Mouse (Mus musculus): ENCODE results near the gene Tekt4. TPM values are rescaled to one million over a fixed set of nuclear protein-coding genes. Genes with fewer than 3 reads are reported as not detected.

Gene Tekt4
- polyA plus RNA-seq, 1 experiment from 2014 or later: 3.0 TPM

DNA sequence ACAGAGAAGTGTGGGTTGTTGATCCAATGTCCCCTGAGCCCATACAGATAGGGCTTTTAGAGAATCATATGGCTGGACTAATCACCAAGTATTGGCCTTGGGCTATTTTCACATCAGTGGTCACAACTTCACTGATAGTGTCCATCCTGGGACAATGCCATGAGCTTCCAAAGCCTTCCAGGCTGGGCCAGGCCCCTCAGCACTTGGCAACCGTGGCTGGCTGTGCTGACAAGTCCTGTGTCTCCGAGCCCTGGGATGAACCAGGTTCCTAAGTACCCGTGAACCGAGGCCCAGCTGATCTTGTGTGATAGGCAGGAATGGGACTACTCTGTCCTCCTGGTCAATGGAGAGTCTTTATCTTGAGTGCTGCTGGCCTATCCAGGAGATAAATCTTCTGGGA is 9.7 kb downstream of the Tekt4 start:
- no peak for ATAC-seq (ENCODE audit: borderline replicate concordance, extremely low read depth, low FRiP score, low TSS enrichment)
- H3K27me3 ChIP-seq: no peaks in the 10 kb centered on the region
- no peak overlapping the region for H3K4me3 ChIP-seq
- H3K36me3 ChIP-seq: no peaks in the 10 kb centered on the region
- H3K27ac ChIP-seq: no peak overlapping the region
- no peak overlapping the region for H3K9ac ChIP-seq
- H3K4me2 ChIP-seq: no peak overlapping the region
- 65% methylated on average over 4 of the region's 4 CpGs for WGBS
- peaks cover 7% of the 10 kb centered on the region; the same call in 1 of the 2 replicates for H3K4me1 ChIP-seq
- no peaks in the 10 kb centered on the region for H3K9me3 ChIP-seq

DNA sequence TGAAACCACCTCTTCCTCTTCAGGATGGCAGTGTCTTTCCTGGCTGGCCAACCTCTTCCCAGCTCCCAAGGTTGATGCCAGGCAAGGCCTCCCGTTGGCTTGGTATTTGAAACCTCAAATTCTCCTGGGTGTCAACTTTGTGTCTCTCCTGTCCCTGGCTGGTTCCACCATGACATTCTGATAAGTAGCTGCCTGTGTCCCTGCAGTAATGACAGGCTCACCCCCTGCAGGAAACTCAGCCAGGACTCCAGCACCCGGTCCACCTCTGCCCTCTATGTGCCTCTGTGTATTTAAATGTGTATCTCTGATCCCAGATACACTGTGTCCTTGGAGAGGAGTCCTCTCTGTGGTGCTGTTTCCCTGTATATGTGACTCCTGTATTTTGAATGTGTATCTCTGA is 11.8 kb downstream of the Tekt4 start:
- Histone ChIP-seq H3K4me3 (no peak overlapping the region), H3K4me1 (peaks cover 7% of the 10 kb centered on the region; the same call in 1 of the 2 replicates), H3K27me3 (no peaks in the 10 kb centered on the region), H3K9me3 (no peaks in the 10 kb centered on the region), H3K9ac (no peak overlapping the region), H3K36me3 (no peaks in the 10 kb centered on the region), H3K27ac (no peak overlapping the region), H3K4me2 (no peak overlapping the region)
- WGBS: 65% methylated on average over 2 of the region's 2 CpGs
- ATAC-seq (ENCODE audit: borderline replicate concordance, extremely low read depth, low FRiP score, low TSS enrichment): no peak

- Histone ChIP-seq H3K9ac (no peak overlapping the region), H3K36me3 (no peaks in the 10 kb centered on the region), H3K9me3 (no peaks in the 10 kb centered on the region), H3K4me1 (peaks cover 1% of the 10 kb centered on the region; the same call in 1 of the 2 replicates), H3K4me3 (no peak overlapping the region), H3K4me2 (no peak overlapping the region), H3K27me3 (peaks cover 10% of the 10 kb centered on the region; the same call in 1 of the 2 replicates), H3K27ac (no peak overlapping the region)
- no peak for ATAC-seq (ENCODE audit: borderline replicate concordance, extremely low read depth, low FRiP score, low TSS enrichment)
- 34% methylated on average over 6 of the region's 6 CpGs for WGBS
Observed at GRCm38 (mm10) chr17:25467781-25468180, 13.4 kb downstream of the Tekt4 start.

GRCm38 (mm10) chr17:25468301-25468700 is 13.9 kb downstream of the Tekt4 start:
- Histone ChIP-seq H3K9ac (no peak overlapping the region), H3K4me2 (no peak overlapping the region), H3K9me3 (no peaks in the 10 kb centered on the region), H3K36me3 (no peaks in the 10 kb centered on the region), H3K4me1 (no peaks in the 10 kb centered on the region), H3K4me3 (no peak overlapping the region), H3K27me3 (peaks cover 15% of the 10 kb centered on the region; the same call in 1 of the 2 replicates), H3K27ac (no peak overlapping the region)
- no peak for ATAC-seq (ENCODE audit: borderline replicate concordance, extremely low read depth, low FRiP score, low TSS enrichment)
- WGBS: 55% methylated on average over 6 of the region's 6 CpGs

DNA sequence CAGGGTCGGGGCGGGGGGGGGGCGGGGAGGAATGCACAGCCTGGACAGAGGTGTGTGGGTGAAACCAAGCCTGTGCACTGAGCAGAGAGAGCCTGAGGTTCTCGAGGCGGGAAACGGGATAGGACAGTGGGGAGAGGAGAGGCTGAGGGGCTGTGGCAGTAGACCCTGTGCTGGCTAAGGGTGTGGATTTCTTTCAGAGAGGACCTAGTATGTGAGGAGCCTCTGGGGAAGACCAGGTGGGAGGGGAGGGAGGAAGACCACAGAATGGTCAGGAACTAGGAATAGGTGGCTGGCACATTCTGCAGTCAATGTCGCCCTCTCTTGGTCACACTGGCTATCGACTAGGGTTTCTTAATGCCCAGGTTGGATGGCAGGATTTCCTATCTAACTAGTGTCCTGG is 15.4 kb downstream of the Tekt4 start:
- Histone ChIP-seq H3K9ac (no peak overlapping the region), H3K36me3 (no peaks in the 10 kb centered on the region), H3K27me3 (peaks cover 24% of the 10 kb centered on the region), H3K4me3 (no peak overlapping the region), H3K4me2 (no peak overlapping the region), H3K9me3 (no peaks in the 10 kb centered on the region), H3K4me1 (peaks cover 8% of the 10 kb centered on the region; the same call in 1 of the 2 replicates), H3K27ac (no peak overlapping the region)
- ATAC-seq (ENCODE audit: borderline replicate concordance, extremely low read depth, low FRiP score, low TSS enrichment): peak; percentile 46; the same call in 1 of the 2 replicates
- WGBS: 26% methylated on average over 7 of the region's 8 CpGs

- 34% methylated on average over 8 of the region's 8 CpGs for WGBS
Observed at GRCm38 (mm10) chr17:25471418-25471817, 17.0 kb downstream of the Tekt4 start.

GRCm38 (mm10) chr17:25472044-25472443 is 17.6 kb downstream of the Tekt4 start:
- no peak overlapping the region for H3K9ac ChIP-seq
- H3K4me1 ChIP-seq: peaks cover 8% of the 10 kb centered on the region; the same call in 1 of the 2 replicates
- H3K27ac ChIP-seq: no peak overlapping the region
- H3K36me3 ChIP-seq: no peaks in the 10 kb centered on the region
- ATAC-seq (ENCODE audit: borderline replicate concordance, extremely low read depth, low FRiP score, low TSS enrichment): no peak
- no peak overlapping the region for H3K4me3 ChIP-seq
- WGBS: 27% methylated on average over 14 of the region's 14 CpGs
- peak overlapping the region; percentile 9 for H3K4me2 ChIP-seq
- no peaks in the 10 kb centered on the region for H3K9me3 ChIP-seq
- peaks cover 30% of the 10 kb centered on the region for H3K27me3 ChIP-seq

More at GRCm38 (mm10) chr17:25471418-25471817, 17.0 kb downstream of the Tekt4 start:
- Histone ChIP-seq H3K27me3 (peaks cover 30% of the 10 kb centered on the region), H3K4me2 (peak overlapping the region; percentile 9), H3K4me3 (no peak overlapping the region), H3K4me1 (peaks cover 8% of the 10 kb centered on the region; the same call in 1 of the 2 replicates), H3K36me3 (no peaks in the 10 kb centered on the region), H3K9me3 (no peaks in the 10 kb centered on the region), H3K9ac (no peak overlapping the region), H3K27ac (no peak overlapping the region)
- no peak for ATAC-seq (ENCODE audit: borderline replicate concordance, extremely low read depth, low FRiP score, low TSS enrichment)

DNA sequence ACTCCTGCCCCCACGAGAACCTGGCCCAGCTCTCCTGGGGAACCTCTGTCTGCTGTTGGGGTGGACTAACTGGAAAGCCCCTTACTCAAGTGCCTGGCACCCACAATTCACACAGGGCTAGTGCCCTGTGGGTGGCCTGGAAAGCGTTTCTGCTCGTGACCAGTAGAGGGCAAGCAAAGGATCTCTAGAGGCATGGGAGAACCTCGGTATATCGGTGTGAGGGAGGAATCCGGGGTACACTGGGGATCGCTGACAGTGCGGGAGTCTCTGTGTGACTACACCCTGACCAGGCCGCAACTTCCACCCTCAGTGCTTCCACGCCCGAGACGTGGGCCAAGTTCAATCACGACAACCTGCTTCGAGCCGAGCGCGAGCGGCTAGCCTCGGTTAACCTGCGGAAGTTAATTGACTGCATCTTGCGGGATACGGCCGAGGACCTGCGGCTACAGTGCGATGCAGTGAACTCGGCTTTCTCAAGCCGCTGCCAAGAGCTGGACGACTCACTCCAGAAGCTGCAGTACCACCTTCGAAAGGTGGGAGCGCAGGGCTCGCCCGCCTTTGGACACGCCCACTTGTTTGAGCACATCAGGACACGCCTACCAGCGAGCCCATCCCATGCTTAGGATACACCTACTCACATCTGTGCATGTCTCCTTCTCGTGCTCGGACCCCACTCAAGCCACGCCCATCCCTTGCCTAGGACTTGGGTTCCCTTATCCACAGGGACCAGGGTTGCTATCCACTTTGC is 20.1 kb downstream of the Tekt4 start:
- Histone ChIP-seq H3K9me3 (no peaks in the 10 kb centered on the region), H3K4me1 (peaks cover 8% of the 10 kb centered on the region; the same call in 1 of the 2 replicates), H3K4me2 (peak overlapping the region; percentile 76), H3K4me3 (peak overlapping the region; percentile 37), H3K27me3 (peaks cover 30% of the 10 kb centered on the region), H3K36me3 (no peaks in the 10 kb centered on the region), H3K27ac (no peak overlapping the region), H3K9ac (no peak overlapping the region)
- no peak for ATAC-seq (ENCODE audit: borderline replicate concordance, extremely low read depth, low FRiP score, low TSS enrichment)
- WGBS: 2% methylated on average over 38 of the region's 38 CpGs

GRCm38 (mm10) chr17:25475946-25476744 is 21.7 kb downstream of the Tekt4 start:
- peaks cover 8% of the 10 kb centered on the region; the same call in 1 of the 2 replicates for H3K4me1 ChIP-seq
- no peak for ATAC-seq (ENCODE audit: borderline replicate concordance, extremely low read depth, low FRiP score, low TSS enrichment)
- 0 out of 2 replicates have a peak overlapping the region, but pooled peaks have one; percentile 6 for H3K4me2 ChIP-seq

GRCm38 (mm10) chr17:25480152-25480551 is 25.7 kb downstream of the Tekt4 start:
- Histone ChIP-seq H3K4me3 (no peak overlapping the region), H3K4me1 (no peaks in the 10 kb centered on the region), H3K36me3 (no peaks in the 10 kb centered on the region), H3K9me3 (no peaks in the 10 kb centered on the region), H3K4me2 (no peak overlapping the region), H3K27ac (no peak overlapping the region), H3K9ac (no peak overlapping the region), H3K27me3 (peaks cover 8% of the 10 kb centered on the region)
- 47% methylated on average over 8 of the region's 8 CpGs for WGBS
- no peak for ATAC-seq (ENCODE audit: borderline replicate concordance, extremely low read depth, low FRiP score, low TSS enrichment)

More at GRCm38 (mm10) chr17:25475946-25476744, 21.7 kb downstream of the Tekt4 start:
- WGBS: 29% methylated on average over 19 of the region's 19 CpGs
- H3K4me3 ChIP-seq: no peak overlapping the region
- H3K27me3 ChIP-seq: peaks cover 30% of the 10 kb centered on the region
- H3K9ac ChIP-seq: no peak overlapping the region
- no peak overlapping the region for H3K27ac ChIP-seq
- no peaks in the 10 kb centered on the region for H3K9me3 ChIP-seq
- H3K36me3 ChIP-seq: no peaks in the 10 kb centered on the region

DNA sequence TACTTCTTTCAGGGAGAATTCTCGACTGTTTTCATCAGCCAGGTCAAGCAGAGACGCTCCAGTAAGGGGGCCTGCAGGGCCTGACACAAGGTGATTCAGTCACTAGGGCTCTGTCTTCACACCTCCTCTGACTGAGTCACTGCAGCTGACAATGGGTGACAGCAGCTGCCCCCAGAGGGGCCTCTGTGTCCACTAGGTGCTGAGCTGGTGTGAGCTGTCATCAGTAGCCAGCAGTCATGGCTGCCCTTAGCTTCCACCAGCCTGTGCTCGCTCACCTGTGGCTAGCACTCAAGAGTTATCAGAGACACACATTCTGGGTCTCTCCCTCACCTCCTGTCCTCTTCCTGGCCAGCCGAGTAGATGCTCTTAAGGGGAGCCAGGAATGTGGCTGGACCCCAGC is 26.4 kb downstream of the Tekt4 start:
- Histone ChIP-seq H3K9me3 (no peaks in the 10 kb centered on the region), H3K27me3 (0 out of 2 replicates have a peak, but pooled peaks cover 4% of the 10 kb centered on the region), H3K4me2 (no peak overlapping the region), H3K27ac (no peak overlapping the region), H3K4me1 (no peaks in the 10 kb centered on the region), H3K36me3 (no peaks in the 10 kb centered on the region), H3K9ac (no peak overlapping the region), H3K4me3 (no peak overlapping the region)
- ATAC-seq (ENCODE audit: borderline replicate concordance, extremely low read depth, low FRiP score, low TSS enrichment): no peak
- 30% methylated on average over 4 of the region's 4 CpGs for WGBS

DNA sequence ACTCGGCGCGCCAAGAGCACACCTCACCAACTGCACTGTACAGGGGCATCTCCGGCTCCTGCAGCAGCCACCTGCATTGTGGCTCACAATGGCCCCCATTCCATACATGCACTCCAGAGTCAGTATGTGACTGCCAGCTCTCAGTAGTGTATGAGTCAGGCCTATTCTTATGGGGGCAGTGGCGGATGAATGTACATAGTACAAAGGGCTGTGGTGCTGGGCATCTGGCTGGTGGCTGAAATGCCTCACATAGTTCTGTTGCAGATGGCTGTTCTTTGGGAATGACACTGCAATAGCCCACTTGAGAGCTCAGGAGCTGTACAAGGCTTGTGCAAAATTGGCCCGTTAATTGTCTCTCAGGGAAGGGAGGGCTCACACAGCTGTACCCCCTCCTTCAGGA is 27.7 kb downstream of the Tekt4 start:
- Histone ChIP-seq H3K9ac (no peak overlapping the region), H3K36me3 (no peaks in the 10 kb centered on the region), H3K27ac (no peak overlapping the region), H3K9me3 (no peaks in the 10 kb centered on the region), H3K4me2 (no peak overlapping the region), H3K4me3 (no peak overlapping the region), H3K4me1 (no peaks in the 10 kb centered on the region), H3K27me3 (0 out of 2 replicates have a peak, but pooled peaks cover 4% of the 10 kb centered on the region)
- whole genome bisulfite sequencing: 81% methylated on average over 6 of the region's 6 CpGs
- ATAC-seq (ENCODE audit: borderline replicate concordance, extremely low read depth, low FRiP score, low TSS enrichment): no peak
